Mouse (Mus musculus): ENCODE results near the gene Cops9.

GRCm38 (mm10) chr1:92607711-92608110 lies 34.1 kb downstream of the Cops9 start:
- TF ChIP-seq CTCF (IDR thresholded peaks at IDR 0.05; ENCODE audit: extremely low read depth, insufficient read length, insufficient replicate concordance, low read depth, low read length) (no peak), POLR2A (IDR thresholded peaks at IDR 0.05; ENCODE audit: low read depth, low read length) (no peak)
